Mouse (Mus musculus) erythroblast, embryonic 14.5 days (primary cell): ENCODE measurements around the gene Olfr221.

ENCODE experiments used
- GATA1 ChIP-seq: IDR thresholded peaks from 2 replicates; pipeline ENCODE4 v1.6.1; 2012; ENCODE audit warnings: low read length, inconsistent platforms, mixed read lengths
- TAL1 ChIP-seq: IDR thresholded peaks from 3 replicates; pipeline ENCODE4 v1.6.1; 2012; ENCODE audit warnings: low read length, inconsistent platforms, mixed read lengths

GRCm38 (mm10) chr14:52022244-52022708 lies 20.0 kb downstream of the Olfr221 start:
- TF ChIP-seq TAL1 (no peak), GATA1 (no peak)
